Mouse (Mus musculus) liver, postnatal 0 days (tissue): ENCODE measurements around the gene Chsy1. TPM values are rescaled to one million over a fixed set of nuclear protein-coding genes. Genes with fewer than 3 reads are reported as not detected.

Source experiments
- ATAC-seq: fragments of 200-750 bp; cut with Nextera tagmentation; 2 replicates; pipeline ENCODE4 v1.8.0; 2017; ENCODE audit warnings: mild to moderate bottlenecking, moderate library complexity
- DNase-seq: peaks from one replicate; pipeline ENCODE4 v3.0.0-alpha.2; 2016
- H3K27ac ChIP-seq: fragments of 300-500 bp; sonication (generic); 2 replicates; pipeline ENCODE4 v1.5.1; 2014; ENCODE audit warnings: antibody characterized with exemption, moderate library complexity, mild to moderate bottlenecking, low read depth
- H3K27me3 ChIP-seq: fragments of 300-500 bp; sonication (generic); 2 replicates; pipeline ENCODE4 v1.6.1; 2014; ENCODE audit warnings: low read length, control low read depth, mixed read lengths; ENCODE audit not compliant: insufficient read depth
- H3K36me3 ChIP-seq: fragments of 300-500 bp; sonication (generic); replicated peaks from 2 replicates; pipeline ENCODE4 v1.6.1; 2014; ENCODE audit warnings: mild to moderate bottlenecking, control low read depth, low read length, moderate library complexity, mixed read lengths; ENCODE audit not compliant: insufficient read depth
- H3K4me1 ChIP-seq: fragments of 300-500 bp; sonication (generic); 2 replicates; pipeline ENCODE4 v1.6.1; 2014; ENCODE audit warnings: antibody characterized with exemption, mild to moderate bottlenecking, control low read depth; ENCODE audit not compliant: insufficient read depth
- H3K4me2 ChIP-seq: fragments of 300-500 bp; sonication (generic); 2 replicates; pipeline ENCODE4 v1.6.1; 2014; ENCODE audit warnings: low read depth, mild to moderate bottlenecking, low read length, moderate library complexity, mixed read lengths
- H3K4me3 ChIP-seq: fragments of 300-500 bp; sonication (generic); 2 replicates; pipeline ENCODE4 v1.5.1; 2014; ENCODE audit warnings: low read depth, low read length
- H3K9ac ChIP-seq: fragments of 300-500 bp; sonication (generic); replicated peaks from 2 replicates; pipeline ENCODE4 v1.6.1; 2014; ENCODE audit warnings: mild to moderate bottlenecking, moderate library complexity
- H3K9me3 ChIP-seq: fragments of 300-500 bp; sonication (generic); 2 replicates; pipeline ENCODE4 v1.6.1; 2016; ENCODE audit warnings: mild to moderate bottlenecking, control low read depth, low read length, mixed read lengths
- CTCF ChIP-seq: sonication (generic); IDR thresholded peaks from 2 replicates; pipeline ENCODE4 v1.5.1; 2016; ENCODE audit warnings: antibody characterized with exemption, low read depth
- EP300 ChIP-seq: IDR thresholded peaks from 2 replicates; pipeline ENCODE4 v1.6.1; 2016; ENCODE audit warnings: antibody characterized with exemption, low read depth, mild to moderate bottlenecking
- WGBS: fragments of 180-500 bp; shearing (Covaris S2); extraction: QIAGEN DNeasy Blood & Tissue Kit; methylation state at CpG from one replicate; pipeline ENCODE4 v1.1.7; 2014; ENCODE audit not compliant: insufficient replicate concordance; 5-methylcytosine and 5-hydroxymethylcytosine counted together
- polyA plus RNA-seq: library from polyadenylated mRNA; unstranded; fragments of >200 nt; fragmentation: Nextera tagmentation; extraction: Ambion mirVana; gene quantifications from 2 replicates; pipeline ENCODE4 v1.2.1, GENCODE M21; 2015

Gene Chsy1
- polyA plus RNA-seq, 1 experiment from 2014 or later = 5.0 TPM

- peak; percentile 31 for DNase-seq
- H3K4me3 ChIP-seq = no peak overlapping the region
- H3K9me3 ChIP-seq = no peaks in the 10 kb centered on the region
- H3K4me2 ChIP-seq = no peak overlapping the region
- peaks cover 13% of the 10 kb centered on the region; the same call in 1 of the 2 replicates for H3K36me3 ChIP-seq
- 0 out of 2 replicates have a peak overlapping the region, but pooled peaks have one; percentile 11 for H3K27ac ChIP-seq
- H3K4me1 ChIP-seq = peaks cover 11% of the 10 kb centered on the region
- 62% methylated on average over 11 of the region's 11 CpGs for WGBS
- no peak overlapping the region for H3K9ac ChIP-seq
- peak; percentile 43 for ATAC-seq
- TF ChIP-seq CTCF = no peak
- TF ChIP-seq EP300 = no peak
- no peaks in the 10 kb centered on the region for H3K27me3 ChIP-seq
Measured at GRCm38 (mm10) chr7:66124551-66124968, 15.2 kb downstream of the Chsy1 start.

- Histone ChIP-seq H3K27ac (peak overlapping the region; percentile 11; the same call in 1 of the 2 replicates), H3K36me3 (peaks cover 13% of the 10 kb centered on the region; the same call in 1 of the 2 replicates), H3K4me3 (no peak overlapping the region)
Measured at GRCm38 (mm10) chr7:66125368-66125767, 16.1 kb downstream of the Chsy1 start.

GRCm38 (mm10) chr7:66127951-66128645 lies 18.8 kb downstream of the Chsy1 start:
- WGBS = 84% methylated on average over 4 of the region's 4 CpGs
- Histone ChIP-seq H3K4me1 (peaks cover 4% of the 10 kb centered on the region), H3K9me3 (no peaks in the 10 kb centered on the region), H3K27me3 (no peaks in the 10 kb centered on the region), H3K9ac (no peak overlapping the region), H3K27ac (no peak overlapping the region), H3K4me2 (no peak overlapping the region), H3K4me3 (no peak overlapping the region), H3K36me3 (peaks cover 13% of the 10 kb centered on the region; the same call in 1 of the 2 replicates)
- ATAC-seq = no peak
- no peak for DNase-seq
- no peak for TF ChIP-seq EP300
- no peak for TF ChIP-seq CTCF

More at GRCm38 (mm10) chr7:66125368-66125767, 16.1 kb downstream of the Chsy1 start:
- DNase-seq (no peak), ATAC-seq (0 out of 2 replicates have a peak, but pooled peaks have one; percentile 21)
- Histone ChIP-seq H3K27me3 (no peaks in the 10 kb centered on the region), H3K9ac (no peak overlapping the region), H3K4me1 (peaks cover 9% of the 10 kb centered on the region), H3K4me2 (no peak overlapping the region), H3K9me3 (no peaks in the 10 kb centered on the region)
- WGBS = 63% methylated on average over 14 of the region's 14 CpGs
- TF ChIP-seq EP300 (no peak), CTCF (no peak)

- WGBS = 58% methylated on average over 3 of the region's 3 CpGs
- no peak overlapping the region for H3K27ac ChIP-seq
- DNase-seq = no peak
- no peak overlapping the region for H3K4me3 ChIP-seq
- H3K36me3 ChIP-seq = peaks cover 13% of the 10 kb centered on the region; the same call in 1 of the 2 replicates
- TF ChIP-seq CTCF (no peak), EP300 (no peak)
- H3K9me3 ChIP-seq = no peaks in the 10 kb centered on the region
- H3K27me3 ChIP-seq = no peaks in the 10 kb centered on the region
- no peak overlapping the region for H3K9ac ChIP-seq
- no peak for ATAC-seq
- H3K4me2 ChIP-seq = no peak overlapping the region
- H3K4me1 ChIP-seq = peaks cover 4% of the 10 kb centered on the region
Measured at GRCm38 (mm10) chr7:66128857-66129256, 19.5 kb downstream of the Chsy1 start.

GRCm38 (mm10) chr7:66130296-66130695 lies 21.0 kb downstream of the Chsy1 start:
- no peak overlapping the region for H3K27ac ChIP-seq
- no peak overlapping the region for H3K4me2 ChIP-seq
- no peaks in the 10 kb centered on the region for H3K9me3 ChIP-seq
- no peak overlapping the region for H3K4me3 ChIP-seq
- DNase-seq (no peak), ATAC-seq (no peak)
- H3K36me3 ChIP-seq = peaks cover 13% of the 10 kb centered on the region; the same call in 1 of the 2 replicates
- TF ChIP-seq CTCF = no peak
- TF ChIP-seq EP300 = no peak
- H3K4me1 ChIP-seq = peaks cover 8% of the 10 kb centered on the region
- 84% methylated on average over 2 of the region's 2 CpGs for WGBS
- no peak overlapping the region for H3K9ac ChIP-seq
- H3K27me3 ChIP-seq = no peaks in the 10 kb centered on the region

- 74% methylated on average over 4 of the region's 4 CpGs for WGBS
- peaks cover 4% of the 10 kb centered on the region; the same call in 1 of the 2 replicates for H3K36me3 ChIP-seq
- ATAC-seq (no peak), DNase-seq (no peak)
- no peak for TF ChIP-seq CTCF
- no peak for TF ChIP-seq EP300
- H3K4me1 ChIP-seq = peaks cover 19% of the 10 kb centered on the region
- no peak overlapping the region for H3K4me2 ChIP-seq
- H3K9me3 ChIP-seq = no peaks in the 10 kb centered on the region
- no peak overlapping the region for H3K27ac ChIP-seq
- H3K4me3 ChIP-seq = no peak overlapping the region
- H3K9ac ChIP-seq = no peak overlapping the region
- H3K27me3 ChIP-seq = no peaks in the 10 kb centered on the region
Measured at GRCm38 (mm10) chr7:66131776-66132421, 22.6 kb downstream of the Chsy1 start.
